In genomic region chr12:91774811-91775284, GRCm38 (mm10) we compare ENCODE assay signal across 14 mouse cellular contexts. TPM values are rescaled to one million over a fixed set of nuclear protein-coding genes. Genes with fewer than 3 reads are reported as not detected.
DNase-seq lines count a peak whose midpoint lies in the region; ATAC-seq and TF ChIP-seq lines count a peak whose summit lies in the region.
"Had no signal": no experiment of that assay in that cellular context is flagged by ENCODE, and none has a peak within 500 bp of the region (broad histone marks: within the 10 kb centered on the region; RNA-seq: fewer than 3 reads in every experiment).

No protein-coding gene starts in this region.

- peaks cover 4% of the 10 kb centered on the region; the same call in 1 of the 2 replicates for H3K4me1 ChIP-seq in lung, postnatal 0 days (ENCODE audit: insufficient read depth, low read depth, low read length)

- no peaks in the 10 kb centered on the region for H3K36me3 ChIP-seq in lung, postnatal 0 days (ENCODE audit: insufficient read depth, low read length)
- H3K36me3 ChIP-seq in myocyte (ENCODE audit: control insufficient read depth, insufficient read depth): no peaks in the 10 kb centered on the region
- H3K36me3 ChIP-seq: heart, embryonic 15.5 days; limb, embryonic 13.5 days; midbrain, embryonic 12.5 days had no signal

- no peak for TF ChIP-seq POLR2A in myocyte (IDR thresholded peaks at IDR 0.05; ENCODE audit: insufficient read length, low read depth)

- no peak overlapping the region for H3ac ChIP-seq in myocyte (ENCODE audit: control insufficient read depth, insufficient read length)

- H3K27me3 ChIP-seq in lung, postnatal 0 days (replicated peaks; ENCODE audit: insufficient read depth, low read length): no peaks in the 10 kb centered on the region
- no peaks in the 10 kb centered on the region for H3K27me3 ChIP-seq in myocyte (ENCODE audit: control insufficient read depth, insufficient read depth, insufficient read length)

- H3K9me3 ChIP-seq in lung, postnatal 0 days (ENCODE audit: low read length): no peaks in the 10 kb centered on the region
- H3K9me3 ChIP-seq: heart, embryonic 15.5 days; limb, embryonic 13.5 days; midbrain, embryonic 12.5 days had no signal

- no peak for TF ChIP-seq CTCF in lung, postnatal 0 days (IDR thresholded peaks at IDR 0.05)

- peak; percentile 60 for DNase-seq in adrenal gland, adult 2 months
- DNase-seq in adrenal gland, adult 18-20 months (ENCODE audit: low spot score in 2 of 2): no peak
- peak; percentile 33 for DNase-seq in lung, postnatal 36 days
- DNase-seq in lung, postnatal 0 days (ENCODE audit: low spot score): no peak
- DNase-seq in gastrocnemius, postnatal 25 days: peak; percentile 71
- no peak for DNase-seq in ovary, postnatal 10 days (ENCODE audit: low spot score)
- DNase-seq: cerebellum, adult 11 months; thymus, postnatal 14 days had no signal

- H3K79me2 ChIP-seq in myocyte (ENCODE audit: control insufficient read depth, insufficient read depth): peaks cover 16% of the 10 kb centered on the region

- no peak for ATAC-seq in lung, postnatal 0 days
- no peak for ATAC-seq in megakaryocyte-erythroid progenitor cell, adult 5-6 weeks (replicated peaks; ENCODE audit: low FRiP score, low TSS enrichment, poor library complexity, severe bottlenecking)

- no peak overlapping the region for H3K4me2 ChIP-seq in lung, postnatal 0 days (replicated peaks; ENCODE audit: low read depth, low read length)
- H3K4me2 ChIP-seq in myocyte (ENCODE audit: low read depth): peak overlapping the region; percentile 59
- H3K4me2 ChIP-seq: heart, embryonic 15.5 days; limb, embryonic 13.5 days; midbrain, embryonic 12.5 days had no signal

- H3K27ac ChIP-seq in lung, postnatal 0 days (ENCODE audit: low read length): no peak overlapping the region
- H3K27ac ChIP-seq: heart, embryonic 15.5 days; kidney, postnatal 0 days; limb, embryonic 13.5 days; midbrain, embryonic 12.5 days had no signal

- TF ChIP-seq EP300 in lung, postnatal 0 days (IDR thresholded peaks at IDR 0.05): no peak

- no peak overlapping the region for H3K9ac ChIP-seq in lung, postnatal 0 days (replicated peaks; ENCODE audit: low read depth)
- H3K9ac ChIP-seq: heart, embryonic 15.5 days; limb, embryonic 13.5 days; midbrain, embryonic 12.5 days had no signal

- H3K4me3 ChIP-seq in lung, postnatal 0 days (ENCODE audit: low read depth, low read length): no peak overlapping the region
- H3K4me3 ChIP-seq in myocyte: no peak overlapping the region
- H3K4me3 ChIP-seq: heart, embryonic 15.5 days; limb, embryonic 13.5 days; midbrain, embryonic 12.5 days had no signal

- 49% methylated on average over 8 of the region's 8 CpGs for WGBS in lung, postnatal 0 days

TF ChIP-seq in myocyte, 11 proteins besides CTCF, POLR2A, EP300 and RAD21:
- TF ChIP-seq CEBPB (IDR thresholded peaks at IDR 0.05; ENCODE audit: insufficient read depth, poor library complexity, severe bottlenecking): peak; percentile 29; the same call in 1 of the 2 replicates
- TF ChIP-seq REST (IDR thresholded peaks at IDR 0.05; ENCODE audit: insufficient read depth, insufficient read length): no peak
- TF ChIP-seq TCF12 (IDR thresholded peaks at IDR 0.05; ENCODE audit: insufficient read depth, poor library complexity, severe bottlenecking): no peak
- TF ChIP-seq SRF (IDR thresholded peaks at IDR 0.05; ENCODE audit: control insufficient read depth, insufficient read length, low read depth): no peak

RNA-seq across cellular contexts. Expression of gene Ston2, which starts 13.3 kb away (rescaled TPM):
- total RNA-seq in adrenal gland, adult 2 months (2021): 1 to 10 TPM; 4.6 to 9.7 TPM
- 2.0 and 4.4 TPM in 2 replicates for polyA plus RNA-seq in adrenal gland, adult 2 months (2012; rRNA removed)
- total RNA-seq in adrenal gland, adult 18-20 months (2021): 1 to 10 TPM; 3.7 to 8.3 TPM
- polyA plus RNA-seq in lung, postnatal 0 days (2015; fragmentation: Nextera tagmentation; extraction: Ambion mirVana): 6.2 and 6.8 TPM in 2 replicates
- total RNA-seq in gastrocnemius, postnatal 25 days (2021): 10 to 100 TPM; 37.9 to 46.2 TPM
- polyA plus RNA-seq in myocyte (2012; fragmentation: generic; extraction: Trizol): 12.3 TPM
- total RNA-seq in megakaryocyte-erythroid progenitor cell, adult 5-6 weeks (2014; fragmentation: Nextera tagmentation): 5.3 and 10.7 TPM in 2 replicates
- total RNA-seq in megakaryocyte-erythroid progenitor cell, adult 5-6 weeks (2017): 0.53 and 2.7 TPM in 2 replicates

Comparison
In these comparisons a context has a peak if more than half of its experiments do, and no peak if none do; other contexts are left out.
1. DNase-seq: peak in adrenal gland, adult 2 months (single experiment), lung, postnatal 36 days (single experiment) and gastrocnemius, postnatal 25 days (single experiment); none in adrenal gland, adult 18-20 months (0 of 2), lung, postnatal 0 days (single experiment) and ovary, postnatal 10 days (single experiment).